Mouse (Mus musculus): ENCODE data around the gene Taar3. TPM values are rescaled to one million over a fixed set of nuclear protein-coding genes. Genes with fewer than 3 reads are reported as not detected.

Taar3 gene
- total and polyA plus RNA-seq, 2 experiments = not detected

- no peak for TF ChIP-seq POLR2A (IDR thresholded peaks at IDR 0.05; ENCODE audit: extremely low read depth, insufficient read depth, low read length)
- no peak for TF ChIP-seq CTCF (IDR thresholded peaks at IDR 0.05; ENCODE audit: low read depth, low read length)
- Histone ChIP-seq H3K79me2 (ENCODE audit: control insufficient read depth, insufficient read depth, low read length) (no peaks in the 10 kb centered on the region), H3K4me1 (ENCODE audit: control insufficient read depth, insufficient read depth, low read length) (peaks cover 2% of the 10 kb centered on the region; the same call in 1 of the 2 replicates), H3K9ac (ENCODE audit: low read depth, low read length) (no peak within 1 kb of the TSS), H3K27me3 (ENCODE audit: control insufficient read depth, insufficient read depth, low read length) (no peaks in the 10 kb centered on the region), H3K36me3 (ENCODE audit: control insufficient read depth, insufficient read depth, low read length) (no peaks in the 10 kb centered on the region), H3K4me3 (ENCODE audit: insufficient read depth, low read depth, low read length) (no peak within 1 kb of the TSS), H3K27ac (replicated peaks; ENCODE audit: insufficient read depth, low read depth, low read length) (no peak within 1 kb of the TSS)
- no peak for DNase-seq (ENCODE audit: extremely low read depth, low read depth, low spot score)
- WGBS = 96% methylated on average over 13 of the region's 13 CpGs
Measured at GRCm38 (mm10) chr10:23960444-23960915, 11.1 kb downstream of the Taar3 start, which contains the start of gene Taar4. Gene Taar4, plus strand, starts transcription at chr10:23960494.

GRCm38 (mm10) chr10:23963444-23963843 lies 14.1 kb downstream of the Taar3 start:
- Histone ChIP-seq H3K27me3 (ENCODE audit: control insufficient read depth, insufficient read depth, low read length) (no peaks in the 10 kb centered on the region), H3K79me2 (ENCODE audit: control insufficient read depth, insufficient read depth, low read length) (no peaks in the 10 kb centered on the region), H3K4me1 (ENCODE audit: control insufficient read depth, insufficient read depth, low read length) (peaks cover 2% of the 10 kb centered on the region; the same call in 1 of the 2 replicates), H3K9ac (ENCODE audit: low read depth, low read length) (no peak overlapping the region), H3K36me3 (ENCODE audit: control insufficient read depth, insufficient read depth, low read length) (no peaks in the 10 kb centered on the region), H3K27ac (replicated peaks; ENCODE audit: insufficient read depth, low read depth, low read length) (no peak overlapping the region), H3K4me3 (ENCODE audit: insufficient read depth, low read depth, low read length) (no peak overlapping the region)
- DNase-seq (ENCODE audit: extremely low read depth, low read depth, low spot score) = no peak
- 63% methylated on average over 3 of the region's 3 CpGs for WGBS
- TF ChIP-seq POLR2A (IDR thresholded peaks at IDR 0.05; ENCODE audit: extremely low read depth, insufficient read depth, low read length) = no peak
- no peak for TF ChIP-seq CTCF (IDR thresholded peaks at IDR 0.05; ENCODE audit: low read depth, low read length)

- 89% methylated on average over 6 of the region's 6 CpGs for WGBS
- Histone ChIP-seq H3K27me3 (ENCODE audit: control insufficient read depth, insufficient read depth, low read length) (no peaks in the 10 kb centered on the region), H3K9ac (ENCODE audit: low read depth, low read length) (no peak overlapping the region), H3K79me2 (ENCODE audit: control insufficient read depth, insufficient read depth, low read length) (no peaks in the 10 kb centered on the region), H3K27ac (replicated peaks; ENCODE audit: insufficient read depth, low read depth, low read length) (no peak overlapping the region), H3K36me3 (ENCODE audit: control insufficient read depth, insufficient read depth, low read length) (no peaks in the 10 kb centered on the region), H3K4me1 (ENCODE audit: control insufficient read depth, insufficient read depth, low read length) (no peaks in the 10 kb centered on the region), H3K4me3 (ENCODE audit: insufficient read depth, low read depth, low read length) (no peak overlapping the region)
- no peak for DNase-seq (ENCODE audit: extremely low read depth, low read depth, low spot score)
- TF ChIP-seq CTCF (IDR thresholded peaks at IDR 0.05; ENCODE audit: low read depth, low read length) = no peak
- no peak for TF ChIP-seq POLR2A (IDR thresholded peaks at IDR 0.05; ENCODE audit: extremely low read depth, insufficient read depth, low read length)
Measured at GRCm38 (mm10) chr10:23964921-23965610, 15.7 kb downstream of the Taar3 start.

- Histone ChIP-seq H3K79me2 (ENCODE audit: control insufficient read depth, insufficient read depth, low read length) (no peaks in the 10 kb centered on the region), H3K36me3 (ENCODE audit: control insufficient read depth, insufficient read depth, low read length) (no peaks in the 10 kb centered on the region), H3K27ac (replicated peaks; ENCODE audit: insufficient read depth, low read depth, low read length) (no peak within 1 kb of the TSS), H3K27me3 (ENCODE audit: control insufficient read depth, insufficient read depth, low read length) (no peaks in the 10 kb centered on the region), H3K4me1 (ENCODE audit: control insufficient read depth, insufficient read depth, low read length) (no peaks in the 10 kb centered on the region), H3K4me3 (ENCODE audit: insufficient read depth, low read depth, low read length) (no peak within 1 kb of the TSS), H3K9ac (ENCODE audit: low read depth, low read length) (no peak within 1 kb of the TSS)
- no peak for DNase-seq (ENCODE audit: extremely low read depth, low read depth, low spot score)
- 91% methylated on average over 11 of the region's 11 CpGs for WGBS
- TF ChIP-seq CTCF (IDR thresholded peaks at IDR 0.05; ENCODE audit: low read depth, low read length) (no peak), POLR2A (IDR thresholded peaks at IDR 0.05; ENCODE audit: extremely low read depth, insufficient read depth, low read length) (no peak)
Measured at GRCm38 (mm10) chr10:23970656-23971165, 21.4 kb downstream of the Taar3 start, which contains the start of gene Taar5. Gene Taar5, plus strand, starts transcription at chr10:23970706.

GRCm38 (mm10) chr10:23971256-23971655 lies 21.9 kb downstream of the Taar3 start:
- TF ChIP-seq POLR2A (IDR thresholded peaks at IDR 0.05; ENCODE audit: extremely low read depth, insufficient read depth, low read length) (no peak), CTCF (IDR thresholded peaks at IDR 0.05; ENCODE audit: low read depth, low read length) (no peak)
- no peak overlapping the region for H3K27ac ChIP-seq (replicated peaks; ENCODE audit: insufficient read depth, low read depth, low read length)
- no peaks in the 10 kb centered on the region for H3K79me2 ChIP-seq (ENCODE audit: control insufficient read depth, insufficient read depth, low read length)
- no peak overlapping the region for H3K9ac ChIP-seq (ENCODE audit: low read depth, low read length)
- 77% methylated on average over 5 of the region's 5 CpGs for WGBS
- H3K4me3 ChIP-seq (ENCODE audit: insufficient read depth, low read depth, low read length) = no peak overlapping the region
- no peaks in the 10 kb centered on the region for H3K27me3 ChIP-seq (ENCODE audit: control insufficient read depth, insufficient read depth, low read length)
- no peaks in the 10 kb centered on the region for H3K36me3 ChIP-seq (ENCODE audit: control insufficient read depth, insufficient read depth, low read length)
- H3K4me1 ChIP-seq (ENCODE audit: control insufficient read depth, insufficient read depth, low read length) = no peaks in the 10 kb centered on the region
- no peak for DNase-seq (ENCODE audit: extremely low read depth, low read depth, low spot score)

GRCm38 (mm10) chr10:23977958-23978357 lies 28.6 kb downstream of the Taar3 start:
- H3K27me3 ChIP-seq (ENCODE audit: control insufficient read depth, insufficient read depth, low read length) = no peaks in the 10 kb centered on the region
- H3K79me2 ChIP-seq (ENCODE audit: control insufficient read depth, insufficient read depth, low read length) = no peaks in the 10 kb centered on the region
- WGBS = 57% methylated on average over 4 of the region's 4 CpGs
- no peak overlapping the region for H3K27ac ChIP-seq (replicated peaks; ENCODE audit: insufficient read depth, low read depth, low read length)
- DNase-seq (ENCODE audit: extremely low read depth, low read depth, low spot score) = no peak
- no peak overlapping the region for H3K9ac ChIP-seq (ENCODE audit: low read depth, low read length)
- peaks cover 2% of the 10 kb centered on the region; the same call in 1 of the 2 replicates for H3K4me1 ChIP-seq (ENCODE audit: control insufficient read depth, insufficient read depth, low read length)
- TF ChIP-seq POLR2A (IDR thresholded peaks at IDR 0.05; ENCODE audit: extremely low read depth, insufficient read depth, low read length) = no peak
- no peak for TF ChIP-seq CTCF (IDR thresholded peaks at IDR 0.05; ENCODE audit: low read depth, low read length)
- no peaks in the 10 kb centered on the region for H3K36me3 ChIP-seq (ENCODE audit: control insufficient read depth, insufficient read depth, low read length)
- no peak overlapping the region for H3K4me3 ChIP-seq (ENCODE audit: insufficient read depth, low read depth, low read length)
